Mouse (Mus musculus): ENCODE measurements around the gene Capn7. TPM values are rescaled to one million over a fixed set of nuclear protein-coding genes. Genes with fewer than 3 reads are reported as not detected.

Capn7 gene
- total and polyA plus RNA-seq, 3 experiments: 27.9 to 45.0 (median 33.3) TPM

- peak; percentile 78 for DNase-seq (ENCODE audit: extremely low read depth)
- TF ChIP-seq HCFC1 (IDR thresholded peaks at IDR 0.05; ENCODE audit: low read depth, low read length): no peak
- TF ChIP-seq TCF12 (IDR thresholded peaks at IDR 0.05; ENCODE audit: low read depth, low read length): no peak
- no peak for TF ChIP-seq CHD1 (IDR thresholded peaks at IDR 0.05; ENCODE audit: low read depth, low read length)
- peak; percentile 3; the same call in 1 of the 2 replicates for TF ChIP-seq SMC3 (IDR thresholded peaks at IDR 0.05; ENCODE audit: low read depth, low read length)
- no peak for TF ChIP-seq EP300 (IDR thresholded peaks at IDR 0.05; ENCODE audit: low read length)
- no peak for TF ChIP-seq ZNF384 (IDR thresholded peaks at IDR 0.05; ENCODE audit: low read depth, low read length)
- TF ChIP-seq GABPA (IDR thresholded peaks at IDR 0.05; ENCODE audit: insufficient replicate concordance, low read depth, low read length): no peak
- no peak for TF ChIP-seq NRF1 (IDR thresholded peaks at IDR 0.05; ENCODE audit: low read depth, low read length)
- no peak for TF ChIP-seq POLR2A (IDR thresholded peaks at IDR 0.05; ENCODE audit: low read depth, low read length)
- TF ChIP-seq IRF4 (IDR thresholded peaks at IDR 0.05; ENCODE audit: low read depth, low read length): no peak
- peak; percentile 43; the same call in 1 of the 2 replicates for TF ChIP-seq ETS1 (conservative IDR thresholded peaks at IDR 0.05; ENCODE audit: low read depth, low read length)
- peak; percentile 48 for TF ChIP-seq MEF2A (IDR thresholded peaks at IDR 0.05; ENCODE audit: borderline replicate concordance, low read depth, low read length)
- TF ChIP-seq MAX (IDR thresholded peaks at IDR 0.05; ENCODE audit: low read length): no peak
- TF ChIP-seq PAX5 (IDR thresholded peaks at IDR 0.05; ENCODE audit: low read length): no peak
- TF ChIP-seq ELF1 (IDR thresholded peaks at IDR 0.05; ENCODE audit: low read depth, low read length): peak; percentile 56; the same call in 1 of the 2 replicates
- no peak for TF ChIP-seq MXI1 (IDR thresholded peaks at IDR 0.05; ENCODE audit: low read depth, low read length)
- TF ChIP-seq MYC (IDR thresholded peaks at IDR 0.05; ENCODE audit: low read depth, low read length): no peak
- H3K27me3 ChIP-seq (replicated peaks): no peaks in the 10 kb centered on the region
- H3K4me3 ChIP-seq (replicated peaks in 1 of 3; ENCODE audit: low read depth in 2 of 3, low read length in 2 of 3, poor library complexity in 1 of 3): peak overlapping the region in 1 of 3 experiments; percentile 32
- H3K4me2 ChIP-seq (ENCODE audit: insufficient read depth, low read depth, poor library complexity, severe bottlenecking): 0 out of 2 replicates have a peak overlapping the region, but pooled peaks have one; percentile 18
- no peaks in the 10 kb centered on the region for H3K9me3 ChIP-seq (replicated peaks; ENCODE audit: low read length)
- in situ Hi-C loops (cut with MboI; ENCODE audit: low pct_ligation_motif_present, low pct_unique_long_range_greater_than_20kb, low sequenced_read_pairs) (no loop called here), dilution Hi-C loops (cut with MboI; ENCODE audit: extremely low pct_ligation_motif_present, extremely low pct_unique_long_range_greater_than_20kb, low sequenced_read_pairs) (no loop called here)
- H3K36me3 ChIP-seq (replicated peaks in 1 of 2; ENCODE audit: control insufficient read depth in 1 of 2, insufficient read depth in 1 of 2, low read length in 1 of 2): peaks cover 50 to 83% of the 10 kb centered on the region in 2 experiments
- H3K9ac ChIP-seq (ENCODE audit: insufficient read depth, low read depth): no peak overlapping the region
- peaks cover 74 to 100% of the 10 kb centered on the region in 2 experiments for H3K4me1 ChIP-seq (ENCODE audit: control insufficient read depth in 1 of 2, insufficient read depth in 2 of 2)
- H3K27ac ChIP-seq (ENCODE audit: insufficient read depth, low read depth): peak overlapping the region; percentile 8
- peaks cover 84% of the 10 kb centered on the region for H3K79me2 ChIP-seq (replicated peaks; ENCODE audit: control insufficient read depth, extremely low read depth, insufficient read depth, poor library complexity, severe bottlenecking)
Observed at GRCm38 (mm10) chr14:31410123-31410724, 73.8 kb downstream of the Capn7 start.

DNA sequence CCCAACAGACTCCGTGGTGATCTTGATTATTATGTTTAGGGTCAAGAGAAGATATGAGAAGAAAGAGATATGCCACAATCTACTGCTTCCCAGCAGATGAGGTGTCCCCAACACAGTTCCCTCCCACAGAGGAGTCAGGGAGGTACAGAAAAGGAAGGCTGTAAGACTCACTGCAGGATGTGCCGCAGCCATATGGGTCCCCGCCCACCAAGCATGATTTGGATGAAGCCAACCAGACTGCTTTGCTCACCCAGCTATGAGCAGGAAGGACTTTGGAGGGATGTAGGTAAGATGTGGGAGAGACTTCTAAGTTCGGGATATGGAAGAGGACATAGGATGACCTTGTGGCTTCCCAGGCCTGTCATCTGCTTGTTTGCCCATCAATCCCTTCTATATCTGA is 74.3 kb downstream of the Capn7 start:
- Histone ChIP-seq H3K9me3 (replicated peaks; ENCODE audit: low read length) (no peaks in the 10 kb centered on the region), H3K79me2 (replicated peaks; ENCODE audit: control insufficient read depth, extremely low read depth, insufficient read depth, poor library complexity, severe bottlenecking) (peaks cover 87% of the 10 kb centered on the region), H3K4me3 (replicated peaks in 1 of 3; ENCODE audit: low read depth in 2 of 3, low read length in 2 of 3, poor library complexity in 1 of 3) (peak overlapping the region in 1 of 3 experiments; percentile 32), H3K4me1 (ENCODE audit: control insufficient read depth in 1 of 2, insufficient read depth in 2 of 2) (peaks cover 78 to 100% of the 10 kb centered on the region in 2 experiments), H3K27me3 (replicated peaks) (no peaks in the 10 kb centered on the region), H3K9ac (ENCODE audit: insufficient read depth, low read depth) (no peak overlapping the region), H3K27ac (ENCODE audit: insufficient read depth, low read depth) (peak overlapping the region; percentile 8), H3K4me2 (ENCODE audit: insufficient read depth, low read depth, poor library complexity, severe bottlenecking) (0 out of 2 replicates have a peak overlapping the region, but pooled peaks have one; percentile 18), H3K36me3 (replicated peaks in 1 of 2; ENCODE audit: control insufficient read depth in 1 of 2, insufficient read depth in 1 of 2, low read length in 1 of 2) (peaks cover 50 to 85% of the 10 kb centered on the region in 2 experiments)
- dilution Hi-C loops (cut with MboI; ENCODE audit: extremely low pct_ligation_motif_present, extremely low pct_unique_long_range_greater_than_20kb, low sequenced_read_pairs): no loop called here
- DNase-seq (ENCODE audit: extremely low read depth): peak; percentile 64
- TF ChIP-seq ZNF384 (IDR thresholded peaks at IDR 0.05; ENCODE audit: low read depth, low read length) (no peak), SIN3A (IDR thresholded peaks at IDR 0.05; ENCODE audit: low read length) (0 out of 2 replicates have a peak, but pooled peaks have one; percentile 34), MXI1 (IDR thresholded peaks at IDR 0.05; ENCODE audit: low read depth, low read length) (peak; percentile 52), MEF2A (IDR thresholded peaks at IDR 0.05; ENCODE audit: borderline replicate concordance, low read depth, low read length) (no peak), IRF4 (IDR thresholded peaks at IDR 0.05; ENCODE audit: low read depth, low read length) (no peak), UBTF (IDR thresholded peaks at IDR 0.05; ENCODE audit: low read depth, low read length) (0 out of 2 replicates have a peak, but pooled peaks have one; percentile 25)
- in situ Hi-C loops (cut with MboI; ENCODE audit: low pct_ligation_motif_present, low pct_unique_long_range_greater_than_20kb, low sequenced_read_pairs): no loop called here
